Mouse (Mus musculus) adipocyte (in vitro differentiated cells): Measurements from ENCODE around the gene Ptk6.
A peak's percentile ranks its signal among the peaks of the same experiment; 100 is the strongest.

Experiments
- DNase-seq: peaks from one replicate; pipeline ENCODE4 v3.0.0-alpha.2; 2016; ENCODE audit warnings: low spot score

Gene Ptk6

DNA sequence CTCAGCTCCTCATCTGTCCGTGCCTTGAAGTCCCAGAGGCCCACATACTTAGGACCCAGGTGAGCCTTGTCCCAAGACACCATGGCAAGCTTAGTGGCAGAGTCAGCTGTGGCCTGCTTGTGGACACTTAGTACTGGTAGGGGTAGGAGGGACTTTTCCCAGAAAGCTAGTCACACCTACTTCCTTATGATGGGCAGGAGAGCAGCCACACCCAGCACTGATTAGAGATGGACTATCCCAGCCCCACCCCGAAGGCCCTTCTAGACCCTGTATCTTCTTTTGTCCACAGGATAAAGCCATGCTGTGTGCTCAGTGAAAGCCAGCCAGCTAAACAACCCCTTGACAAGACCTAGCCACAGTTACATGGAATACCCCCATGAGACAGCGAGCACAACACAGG lies at the start of gene Ptk6:
TSS of gene Ptk6 (minus strand) at position 368 of the 400 bp plus-strand sequence.
- no peak for DNase-seq

DNA sequence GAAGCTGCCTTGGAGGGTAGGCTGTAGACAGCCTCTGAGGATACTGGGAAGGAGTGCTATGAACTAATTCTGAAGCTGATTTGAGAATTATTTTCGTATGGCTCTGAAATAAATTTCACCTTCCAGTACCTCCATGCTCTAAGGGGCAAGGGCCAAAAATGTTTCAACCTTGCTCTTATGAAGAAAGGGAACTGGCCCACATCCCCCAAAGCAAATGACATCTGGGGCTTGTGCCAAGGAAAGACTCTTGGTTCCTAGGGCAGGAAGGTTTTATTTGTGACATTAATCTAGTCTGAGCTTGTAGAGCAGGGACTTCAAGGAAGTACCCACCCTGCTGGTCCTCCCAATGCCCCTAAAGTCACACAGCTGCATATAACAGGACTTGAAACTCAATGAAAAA lies 49.3 kb upstream of the Ptk6 start:
- no peak for DNase-seq

DNA sequence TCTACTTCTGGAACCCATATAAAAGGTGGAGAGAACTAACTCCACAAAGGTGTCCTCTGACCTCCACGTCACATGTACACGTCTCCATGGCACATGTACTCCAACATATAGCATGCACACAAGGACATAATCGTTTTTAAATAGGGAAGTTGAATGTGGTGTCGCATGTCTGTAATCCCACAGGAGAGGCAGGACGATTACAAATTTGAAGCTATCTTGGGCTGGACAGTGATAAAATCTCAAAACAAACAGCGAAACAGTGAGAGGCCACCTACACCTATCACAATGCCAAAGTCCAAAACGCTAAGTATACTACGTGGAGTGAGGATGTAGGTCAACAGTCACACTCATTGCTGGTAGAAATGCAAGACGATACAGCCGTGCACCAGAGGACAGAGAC lies 46.6 kb upstream of the Ptk6 start:
- no peak for DNase-seq

DNA sequence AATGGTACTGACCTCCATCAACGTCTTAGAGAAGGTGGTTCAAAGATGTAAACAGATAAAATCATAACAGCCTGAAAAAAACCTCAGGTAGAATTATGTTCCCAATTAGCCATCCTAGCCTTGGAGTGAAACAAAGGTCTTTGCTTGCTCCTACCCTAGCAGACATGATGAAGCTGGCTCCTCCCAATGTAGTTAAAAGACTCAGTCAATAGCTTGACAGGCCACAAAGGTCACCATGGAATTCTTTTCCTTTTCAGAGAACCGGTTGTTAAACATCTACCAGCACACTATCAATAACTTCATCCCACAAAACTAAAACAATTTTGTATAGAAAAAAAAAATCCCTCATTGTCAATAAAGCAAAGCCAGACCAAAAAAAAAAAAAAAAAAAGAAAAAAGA lies 42.4 kb upstream of the Ptk6 start:
- no peak for DNase-seq

DNA sequence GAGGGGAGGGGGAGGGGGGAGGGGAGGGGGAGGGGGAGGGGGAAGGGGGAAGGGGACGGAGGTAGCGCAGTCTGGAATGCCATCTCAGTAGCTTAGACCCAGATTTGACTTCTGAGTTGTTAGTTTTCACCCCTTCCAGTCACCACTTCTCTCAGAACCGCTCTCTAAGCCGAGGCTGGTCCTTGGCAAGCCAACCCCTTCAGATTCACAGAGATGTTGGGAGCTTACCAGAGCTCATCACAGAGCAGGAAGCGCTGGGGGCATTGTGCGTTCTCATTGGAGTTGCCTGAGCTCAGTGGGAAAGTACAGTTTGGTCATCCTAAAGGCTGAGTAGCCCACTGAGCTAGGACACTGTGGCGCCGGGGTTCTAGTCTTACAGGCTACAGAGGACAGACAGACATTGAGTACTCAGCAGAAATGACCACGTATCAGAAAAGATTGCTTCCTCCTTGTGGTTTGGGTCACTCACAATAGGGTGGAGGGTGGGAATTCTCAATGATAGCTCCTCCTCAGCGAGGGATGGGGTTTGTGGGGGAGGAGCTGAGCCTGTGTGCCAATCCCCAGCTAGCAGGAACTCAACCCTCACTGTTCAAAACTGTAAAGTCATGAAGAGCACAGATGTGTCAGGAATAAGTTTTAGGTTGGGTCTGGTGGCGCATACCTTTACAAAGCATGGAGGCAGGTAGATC lies 41.3 kb upstream of the Ptk6 start:
- no peak for DNase-seq

DNA sequence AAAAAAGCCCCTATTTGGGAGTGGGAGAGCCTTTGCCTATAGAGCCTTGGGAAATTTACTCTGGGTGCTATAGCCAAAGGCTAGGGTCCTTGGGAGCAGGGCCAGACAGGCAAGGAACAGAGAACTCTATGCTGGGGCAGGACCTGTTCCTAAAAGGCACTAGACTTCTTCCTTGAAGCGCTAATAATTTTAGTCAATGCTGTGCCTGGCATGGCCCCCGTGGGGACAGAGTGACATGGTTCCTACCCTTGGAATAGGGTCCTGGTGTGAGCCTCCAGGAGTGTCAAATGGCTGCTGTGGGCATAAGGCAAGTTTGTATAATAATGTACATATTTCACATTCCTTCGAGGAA lies 39.7 kb upstream of the Ptk6 start:
- no peak for DNase-seq

DNA sequence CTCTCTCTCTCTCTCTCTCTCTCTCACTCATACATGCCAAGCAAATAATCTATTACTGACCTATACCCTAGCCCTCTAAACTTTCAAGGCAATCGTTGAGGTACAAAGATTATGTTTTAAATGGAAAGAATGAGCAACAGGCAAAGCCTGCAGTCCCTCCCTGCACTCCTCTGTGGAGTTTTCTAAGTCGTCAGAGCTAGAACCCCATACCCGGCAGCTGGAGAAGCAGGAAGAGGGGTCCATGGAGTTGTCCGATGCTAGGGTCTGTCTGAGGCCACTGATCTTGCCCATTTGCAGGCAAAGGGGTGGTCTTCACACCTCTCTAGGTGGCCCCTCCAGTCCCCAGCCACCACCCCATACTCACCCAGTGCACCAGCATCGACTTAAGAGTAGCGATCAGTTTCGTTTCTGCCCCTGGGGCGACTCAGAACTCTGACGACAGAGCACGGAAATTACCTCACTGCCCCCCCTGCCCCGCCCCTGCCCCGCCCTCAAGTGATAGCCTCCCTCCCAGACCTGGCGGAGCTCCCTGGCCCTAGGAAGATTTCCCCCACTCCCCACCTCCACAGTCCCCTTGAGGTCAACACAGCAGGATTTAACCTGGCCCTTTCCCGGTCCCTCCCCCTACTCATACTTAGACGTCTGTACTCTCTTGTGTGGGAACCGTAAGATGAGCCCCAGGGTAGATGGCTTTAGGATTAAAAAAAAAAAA lies 39.2 kb upstream of the Ptk6 start, which contains the start of gene Helz2:
TSS of gene Helz2 (minus strand) at position 426 of the 712 bp plus-strand sequence.
- peak; percentile 69 for DNase-seq

DNA sequence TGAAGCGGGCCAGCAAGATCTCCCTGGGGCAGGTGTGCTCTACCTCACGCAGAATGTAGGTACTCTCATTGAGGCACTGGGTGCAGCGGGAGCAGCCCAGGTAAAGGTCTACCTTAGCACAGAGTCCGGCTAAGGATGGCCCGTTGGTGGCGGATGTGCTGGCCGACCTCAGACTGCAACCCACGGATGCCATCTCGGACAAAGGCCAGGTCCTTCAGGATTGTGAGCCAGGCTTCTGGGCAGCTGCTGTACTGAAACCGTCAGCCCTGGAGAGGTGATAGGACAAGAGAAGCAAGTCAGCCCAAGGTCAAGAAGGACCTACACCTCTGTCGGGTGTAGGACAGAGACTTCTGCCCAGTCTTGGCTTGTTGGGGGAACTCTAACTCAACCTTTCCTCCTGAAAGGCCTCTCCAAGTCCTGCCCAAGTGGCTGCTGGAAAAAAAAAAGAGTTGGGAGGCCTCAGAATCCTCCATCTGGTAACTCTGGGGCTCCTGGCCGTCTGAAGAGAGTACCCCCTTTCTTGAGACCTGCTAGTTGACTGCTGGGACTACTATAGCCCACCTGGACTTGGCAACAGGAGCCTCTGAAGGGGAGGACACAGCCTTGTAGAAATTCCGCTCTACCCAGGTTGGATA lies 38.3 kb upstream of the Ptk6 start:
- no peak for DNase-seq

DNA sequence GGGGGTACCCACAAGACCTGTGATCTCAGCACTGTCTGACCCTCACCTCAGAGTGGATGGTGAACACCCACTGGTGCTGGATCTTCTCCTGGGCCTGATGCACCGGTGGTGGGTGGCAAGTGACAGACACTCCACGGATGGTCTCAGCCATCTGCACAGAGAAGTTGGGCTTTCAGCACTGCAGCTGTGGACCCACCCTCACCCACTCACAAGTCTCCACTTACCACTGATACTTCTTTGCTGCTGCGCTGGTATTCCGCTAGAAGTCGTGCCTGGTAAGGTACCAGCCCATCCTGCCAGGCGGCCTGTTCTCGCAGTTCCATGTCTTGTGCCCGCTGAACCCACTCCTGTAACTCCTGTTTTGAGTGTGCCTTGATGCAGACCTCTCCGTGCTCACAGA lies 36.7 kb upstream of the Ptk6 start:
- DNase-seq = no peak

DNA sequence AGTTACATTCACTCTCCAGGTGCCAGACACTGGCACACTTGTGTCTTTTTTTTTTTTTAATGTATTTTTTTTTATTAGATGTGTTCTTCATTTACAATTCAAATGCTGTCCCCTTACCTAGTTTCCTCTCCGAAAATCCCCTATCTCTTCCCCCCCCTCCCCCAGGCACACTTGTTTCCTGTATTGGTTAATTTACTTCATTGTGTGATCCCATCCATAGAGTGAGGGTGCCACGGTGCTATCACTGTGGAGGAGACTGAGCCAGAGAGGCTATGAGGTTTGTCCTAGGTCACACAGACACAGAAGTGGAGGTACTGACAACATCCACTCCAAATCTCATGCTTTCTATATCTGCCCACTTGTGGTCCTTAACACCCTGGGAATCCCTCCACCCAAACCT lies 36.3 kb upstream of the Ptk6 start:
- DNase-seq = no peak

DNA sequence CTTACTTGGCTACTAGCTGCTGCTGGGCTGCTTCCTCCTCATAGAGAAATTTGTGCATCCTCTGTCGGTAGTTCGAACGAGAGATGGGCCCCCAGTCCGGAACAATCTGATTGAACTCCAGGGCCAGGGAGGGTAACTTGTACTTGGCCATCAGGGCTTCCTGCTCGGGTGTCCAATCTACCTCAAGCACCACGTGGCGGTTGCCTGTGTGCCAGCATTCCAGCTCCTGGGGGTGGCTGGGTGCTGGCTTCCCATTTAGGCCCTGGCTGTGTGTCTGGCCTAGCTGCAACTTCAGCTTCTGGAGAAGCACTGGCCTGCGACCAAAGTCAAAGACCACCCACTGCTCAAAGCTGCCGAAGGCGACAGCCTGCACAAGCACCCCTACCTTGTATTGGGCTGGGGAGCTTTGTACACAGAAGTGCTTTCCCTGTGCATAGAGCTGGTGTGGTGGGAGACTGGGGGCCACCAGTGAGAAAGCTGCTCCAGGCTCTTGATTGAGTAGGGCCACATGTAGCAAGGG lies 35.6 kb upstream of the Ptk6 start:
- DNase-seq = no peak

DNA sequence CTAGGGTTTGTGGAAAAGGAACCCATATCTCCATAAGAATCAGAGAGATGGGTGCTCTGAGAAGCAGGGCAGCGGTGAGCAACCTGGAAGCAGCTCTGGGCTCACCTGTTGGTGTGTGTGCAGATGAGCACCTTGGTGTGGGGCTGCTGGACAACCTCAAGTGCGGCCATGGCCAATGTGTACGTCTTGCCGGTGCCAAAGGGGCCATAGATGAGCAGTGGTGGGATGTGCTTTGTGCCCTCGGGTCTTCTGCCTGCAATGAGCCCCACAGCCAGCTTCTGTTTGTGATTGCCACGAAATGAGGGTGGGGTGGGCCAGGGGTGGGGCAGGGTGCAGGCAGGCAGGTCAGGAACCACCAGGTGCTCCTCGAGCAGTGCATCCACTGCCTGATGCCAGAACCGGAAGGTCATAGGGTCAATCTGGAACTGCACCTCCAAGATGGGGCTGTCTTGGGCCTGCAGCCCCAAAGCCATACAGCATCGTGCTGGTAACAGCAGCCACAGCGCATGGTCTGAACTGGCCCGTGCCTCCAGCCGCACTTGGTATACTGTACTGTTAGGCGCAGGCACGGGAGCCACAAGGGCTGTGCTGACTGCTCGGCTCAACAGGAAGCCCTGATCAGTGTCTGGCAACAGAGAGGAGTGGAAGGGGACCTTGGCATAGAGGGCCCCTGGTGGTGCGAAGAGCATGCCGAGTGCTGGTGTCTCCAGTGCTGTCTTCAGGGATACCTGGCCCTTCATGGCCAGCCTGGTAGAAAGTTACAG lies 34.8 kb upstream of the Ptk6 start:
- DNase-seq = no peak

DNA sequence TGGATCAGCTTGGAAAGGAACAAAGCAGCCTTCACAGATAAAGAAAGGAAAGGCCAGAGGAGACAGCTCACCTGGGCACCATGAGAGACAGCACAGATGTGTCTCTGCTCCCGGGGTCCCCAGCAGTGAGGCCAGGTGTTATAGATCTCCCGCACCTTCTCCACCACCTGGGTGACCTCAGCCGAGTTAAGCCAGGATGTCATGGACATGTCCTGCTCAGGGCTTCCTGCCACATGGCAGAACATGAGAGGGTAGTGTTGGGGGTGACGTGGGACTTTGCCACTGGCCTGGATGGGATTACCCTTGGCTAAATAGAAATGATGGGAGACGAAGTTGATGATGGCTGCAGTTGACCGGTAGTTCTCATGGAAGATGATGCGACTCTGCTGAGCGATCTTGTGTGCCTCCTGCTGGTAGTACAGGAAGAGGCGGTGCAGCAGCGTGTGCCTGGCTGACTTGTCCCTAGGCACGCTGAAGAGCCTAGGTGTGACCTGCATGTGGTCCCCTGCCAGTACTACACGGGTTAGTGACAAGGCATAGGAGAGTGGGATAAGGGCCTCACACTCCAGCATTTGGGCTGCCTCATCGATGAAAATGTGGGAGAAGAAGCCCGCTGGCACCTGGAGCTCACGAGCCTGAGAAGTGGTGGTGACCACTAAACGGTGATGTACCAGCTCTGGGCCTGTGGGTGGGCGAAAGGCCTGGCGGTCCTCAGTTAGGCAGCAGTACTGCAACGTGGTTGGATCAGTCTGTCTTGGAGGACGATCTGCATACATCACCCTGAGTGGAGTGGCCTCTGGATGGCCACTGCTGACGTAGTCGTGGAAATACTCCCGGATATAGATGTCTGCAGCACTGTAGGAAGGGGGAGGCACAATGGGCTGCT lies 33.3 kb upstream of the Ptk6 start:
- DNase-seq = no peak

DNA sequence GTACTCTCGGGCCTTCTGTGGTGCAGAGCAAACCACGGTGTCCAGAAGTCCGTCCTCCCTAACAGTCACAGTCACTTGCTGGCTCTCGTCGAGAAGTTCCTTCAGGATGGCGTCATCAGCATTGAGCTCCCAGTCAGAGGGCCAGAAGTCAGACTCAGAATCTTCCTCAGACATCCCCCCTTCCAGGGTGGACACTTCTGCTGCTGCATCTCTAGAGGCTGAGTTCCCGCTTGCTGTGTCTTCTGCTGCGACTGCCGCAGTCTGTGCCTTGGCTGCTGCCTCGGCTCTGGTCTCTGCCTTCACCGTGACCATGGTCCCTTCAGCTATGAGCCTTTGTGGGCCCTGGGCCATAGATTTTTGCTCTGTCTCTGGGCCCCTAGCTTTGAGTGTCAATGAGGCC lies 32.1 kb upstream of the Ptk6 start:
- DNase-seq = no peak

DNA sequence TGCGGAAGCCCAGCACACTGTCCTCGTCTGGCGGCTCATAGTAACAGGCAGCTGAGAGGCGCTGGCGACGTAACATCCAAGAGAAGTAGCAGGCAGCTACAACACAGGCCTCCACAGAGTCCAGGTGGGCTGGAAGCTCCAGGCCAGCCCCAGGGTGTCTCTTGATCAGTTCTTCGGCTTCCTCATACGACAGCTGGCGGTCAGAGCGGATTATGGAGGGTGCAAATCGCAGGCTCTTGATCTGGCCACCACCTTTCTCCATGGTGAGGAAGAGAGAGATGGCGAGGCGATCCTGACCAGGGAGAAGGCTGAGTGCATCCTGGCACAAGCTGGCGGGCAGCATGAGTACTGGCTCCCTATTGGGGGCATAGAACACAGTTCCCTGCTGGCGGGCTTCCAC lies 30.9 kb upstream of the Ptk6 start:
- no peak for DNase-seq

DNA sequence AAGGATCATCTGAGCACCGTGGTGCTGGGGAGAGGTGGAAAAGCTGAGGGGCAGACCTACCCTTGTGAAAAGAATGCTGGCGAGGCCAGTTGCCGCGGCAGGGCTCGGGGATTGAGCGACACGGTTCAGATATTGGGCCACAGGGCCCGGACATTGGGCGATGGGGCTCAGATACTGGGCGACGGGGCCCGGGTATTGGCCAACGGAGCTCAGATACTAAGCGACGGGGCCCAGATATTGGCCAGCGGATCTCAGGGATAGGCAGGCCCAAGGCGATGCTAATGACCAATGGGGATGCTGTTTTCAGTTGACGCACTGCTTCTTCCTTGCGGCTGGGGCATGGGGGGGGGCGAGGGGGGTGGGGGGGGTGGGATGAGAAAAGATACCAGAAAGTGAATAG lies 28.6 kb upstream of the Ptk6 start:
- DNase-seq = no peak

DNA sequence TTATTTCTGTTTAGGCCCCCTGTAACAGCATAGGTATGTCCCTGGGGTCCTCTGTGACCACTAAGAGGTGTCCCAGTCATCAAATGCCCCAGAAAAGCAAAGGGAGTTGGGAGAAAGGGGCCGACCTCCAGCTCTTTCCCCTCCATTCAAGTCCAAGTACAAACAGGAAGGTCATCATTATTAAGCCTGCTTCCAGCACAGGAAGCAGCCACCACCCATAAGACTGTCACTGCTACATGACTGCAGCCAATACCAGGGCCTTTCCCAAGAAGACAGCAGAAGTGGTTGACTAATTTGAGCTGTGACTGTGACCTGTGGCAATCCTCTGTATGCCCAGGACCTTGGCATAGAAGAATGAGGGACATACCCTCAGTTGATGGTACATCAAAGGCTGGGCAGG lies 25.7 kb upstream of the Ptk6 start:
- no peak for DNase-seq

DNA sequence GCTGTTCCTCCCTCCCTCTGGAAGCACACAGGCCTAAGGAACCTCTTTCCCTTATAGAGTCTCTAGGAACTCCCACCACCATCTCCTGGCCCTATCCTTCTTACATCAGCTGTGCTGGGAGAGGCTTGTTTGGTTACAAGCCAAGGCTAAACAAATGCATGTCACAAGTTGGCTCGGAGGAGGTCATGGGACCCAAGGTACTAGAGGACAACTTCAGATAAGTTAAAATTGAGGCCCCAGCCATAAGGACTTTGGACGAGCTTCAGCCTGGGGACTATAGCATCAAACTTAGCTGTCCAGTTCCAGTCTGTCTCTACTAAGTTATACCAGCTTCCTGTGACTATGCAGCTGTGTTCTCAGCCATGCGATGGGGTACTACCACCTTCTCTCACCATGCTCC lies 24.5 kb upstream of the Ptk6 start:
- no peak for DNase-seq

DNA sequence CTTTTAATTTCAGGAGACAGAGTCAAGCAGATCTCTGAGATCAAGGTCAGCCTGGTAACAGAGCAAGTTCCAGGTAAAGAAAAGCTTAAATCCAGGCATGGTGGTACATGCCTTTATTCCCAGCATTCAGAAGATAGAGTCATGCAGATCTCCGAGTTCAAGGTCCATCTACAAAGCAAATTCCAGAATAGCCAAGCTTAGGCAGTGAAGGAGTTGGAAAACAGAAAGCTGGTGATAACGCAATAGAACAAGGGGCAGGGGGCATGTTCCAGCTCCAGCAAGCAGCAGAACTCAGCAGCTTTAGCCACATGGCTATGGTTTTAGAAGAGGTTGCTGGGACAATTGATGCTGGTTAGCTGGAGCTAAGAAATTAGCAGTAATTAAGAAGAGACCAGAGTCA lies 22.4 kb upstream of the Ptk6 start:
- no peak for DNase-seq

DNA sequence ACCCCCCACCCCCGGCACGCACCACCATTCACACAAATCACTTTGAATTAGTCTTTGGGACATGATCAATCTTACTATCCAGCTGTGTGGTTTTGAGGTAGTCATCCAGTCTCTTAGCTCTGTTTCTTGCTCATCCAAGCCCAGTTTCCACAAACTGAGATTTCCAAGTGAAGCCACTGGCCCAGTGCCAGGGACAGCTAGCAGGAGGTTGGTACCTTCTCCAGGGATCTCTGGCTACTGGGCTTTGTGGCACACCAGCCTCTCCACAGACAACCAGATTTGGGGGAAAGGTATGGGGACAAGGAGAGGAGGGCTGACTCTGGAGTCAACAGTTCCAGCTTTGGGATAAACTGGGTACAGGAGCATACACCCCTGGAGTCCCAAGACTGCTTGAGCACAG lies 17.8 kb upstream of the Ptk6 start:
- no peak for DNase-seq

DNA sequence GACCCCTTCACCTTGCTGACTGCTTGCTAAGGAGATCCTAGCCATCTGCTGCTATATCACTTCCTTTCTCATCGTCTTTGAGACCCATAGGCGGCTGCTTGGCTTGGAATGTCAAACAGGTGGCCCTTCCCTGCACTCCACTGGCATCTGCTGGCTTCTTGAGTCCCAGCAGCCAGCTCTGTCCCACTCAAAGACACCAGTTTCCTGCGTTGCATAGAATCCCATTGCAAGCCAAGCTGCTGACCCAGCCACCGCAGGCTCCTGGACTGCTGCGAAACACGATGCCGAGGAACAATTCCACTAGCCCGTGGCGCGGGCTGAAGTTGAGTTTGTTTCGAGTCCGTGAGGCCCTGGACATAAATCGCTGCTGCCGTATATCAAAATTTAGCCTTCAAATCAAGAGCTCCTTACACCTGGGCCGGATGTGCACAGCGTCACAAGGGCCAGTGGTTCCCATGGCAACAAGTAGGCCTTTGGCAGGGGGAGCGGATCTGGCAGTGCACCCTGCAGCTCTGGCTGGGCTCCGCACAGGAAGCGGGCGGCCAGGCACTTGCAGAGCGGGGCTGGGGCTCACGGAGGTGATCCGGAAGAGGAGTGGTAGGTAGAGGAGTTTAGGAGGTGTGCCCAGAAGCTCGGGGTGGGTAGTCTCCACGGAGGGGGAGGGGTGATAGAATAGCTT lies 17.1 kb upstream of the Ptk6 start, which contains the start of gene Fndc11:
TSS of gene Fndc11 (plus strand) at position 476 of the 679 bp plus-strand sequence.
- DNase-seq = no peak
